Mouse (Mus musculus): ENCODE results near the gene Coa5.

DNA sequence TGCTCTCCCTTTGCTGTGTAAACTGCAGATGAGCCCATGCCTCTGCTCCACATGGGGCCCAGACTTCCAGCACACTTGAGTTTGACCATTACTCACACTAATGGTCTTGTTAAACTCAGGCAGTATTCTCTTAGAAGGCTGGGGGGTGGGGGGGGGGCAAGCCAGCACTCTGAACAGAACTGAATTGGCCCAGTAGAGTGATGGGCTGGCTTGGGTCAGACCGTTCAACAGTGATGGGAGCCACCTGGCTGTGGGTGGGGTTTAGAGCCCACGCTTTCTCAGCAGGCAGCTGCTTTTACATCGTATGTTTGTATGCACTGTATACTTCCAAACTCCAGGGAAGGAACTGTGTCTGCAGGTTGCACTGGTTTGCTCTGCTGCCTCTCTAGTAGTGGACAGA, 30.9 kb downstream of the Coa5 start:
- no peak for TF ChIP-seq MAZ (IDR thresholded peaks at IDR 0.05; ENCODE audit: low read depth, low read length)
- TF ChIP-seq POLR2A (IDR thresholded peaks at IDR 0.05; ENCODE audit: low read depth, low read length) = no peak
- TF ChIP-seq EP300 (IDR thresholded peaks at IDR 0.05; ENCODE audit: low read length) = no peak
- TF ChIP-seq CTCF (conservative IDR thresholded peaks at IDR 0.05 in 1 of 2, IDR thresholded peaks at IDR 0.05 in 1 of 2; ENCODE audit: low read depth in 2 of 2, low read length in 2 of 2) = no peak
- TF ChIP-seq MEF2A (IDR thresholded peaks at IDR 0.05; ENCODE audit: borderline replicate concordance, low read depth, low read length) = no peak
- TF ChIP-seq ZNF384 (IDR thresholded peaks at IDR 0.05; ENCODE audit: low read depth, low read length) = no peak
- no peak for TF ChIP-seq KAT2A (IDR thresholded peaks at IDR 0.05; ENCODE audit: insufficient replicate concordance, low read length)
- no peak for TF ChIP-seq MYC (IDR thresholded peaks at IDR 0.05; ENCODE audit: low read depth, low read length)
- TF ChIP-seq RAD21 (IDR thresholded peaks at IDR 0.05; ENCODE audit: low read depth, low read length) = no peak
- TF ChIP-seq MXI1 (IDR thresholded peaks at IDR 0.05; ENCODE audit: low read depth, low read length) = no peak
- TF ChIP-seq TBP (conservative IDR thresholded peaks at IDR 0.05; ENCODE audit: low read depth, low read length) = no peak
- no peak for TF ChIP-seq POLR2AphosphoS2 (IDR thresholded peaks at IDR 0.05; ENCODE audit: low read depth, low read length)
